Mouse (Mus musculus): ENCODE data around the gene Pttg1.

Gene Pttg1

DNA sequence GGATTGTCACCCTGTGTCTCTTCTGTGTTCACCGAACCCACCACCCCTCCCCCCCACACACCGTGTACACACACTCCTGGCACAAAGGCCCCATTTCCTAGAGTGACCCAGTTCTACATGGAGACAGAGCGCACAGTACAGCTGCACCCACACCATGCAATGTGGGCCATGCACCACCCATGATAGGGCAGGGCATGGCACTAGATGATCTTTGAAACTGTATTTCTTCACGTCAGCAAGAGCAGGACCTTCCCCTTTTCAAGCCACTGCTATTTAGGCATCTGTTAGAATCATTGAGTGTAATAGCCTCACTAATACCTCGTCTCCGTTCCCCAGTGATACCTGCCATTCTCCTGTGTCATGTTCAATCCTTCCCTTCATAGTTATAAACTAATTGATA, 51.1 kb downstream of the Pttg1 start:
- Histone ChIP-seq H3K36me3 (ENCODE audit: control insufficient read depth, insufficient read depth, low read length, poor library complexity, severe bottlenecking) (peaks cover 15% of the 10 kb centered on the region; the same call in 1 of the 2 replicates), H3K27me3 (ENCODE audit: control insufficient read depth, insufficient read depth, low read length, poor library complexity, severe bottlenecking) (no peaks in the 10 kb centered on the region)
- no peak for DNase-seq (ENCODE audit: low read depth, low spot score)

DNA sequence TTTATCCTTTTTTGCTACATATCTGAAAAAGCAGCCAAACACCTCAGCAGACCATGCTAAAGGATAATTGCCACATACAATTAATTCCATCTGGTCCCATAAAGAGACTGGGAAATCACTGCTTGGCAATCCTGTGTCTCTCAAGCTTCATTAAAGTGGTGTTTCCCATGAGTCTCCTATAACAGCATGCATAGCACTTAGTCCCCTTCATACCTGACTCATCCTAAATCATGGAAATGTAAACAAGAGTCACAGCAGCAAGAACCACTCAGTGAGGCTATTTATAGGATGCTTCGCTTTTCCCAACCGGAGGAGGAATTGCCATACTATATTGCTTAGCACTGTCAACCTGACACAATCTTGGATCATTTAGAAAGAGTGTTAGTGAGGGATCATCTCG, 52.7 kb downstream of the Pttg1 start:
- peaks cover 14% of the 10 kb centered on the region; the same call in 1 of the 2 replicates for H3K36me3 ChIP-seq (ENCODE audit: control insufficient read depth, insufficient read depth, low read length, poor library complexity, severe bottlenecking)

DNA sequence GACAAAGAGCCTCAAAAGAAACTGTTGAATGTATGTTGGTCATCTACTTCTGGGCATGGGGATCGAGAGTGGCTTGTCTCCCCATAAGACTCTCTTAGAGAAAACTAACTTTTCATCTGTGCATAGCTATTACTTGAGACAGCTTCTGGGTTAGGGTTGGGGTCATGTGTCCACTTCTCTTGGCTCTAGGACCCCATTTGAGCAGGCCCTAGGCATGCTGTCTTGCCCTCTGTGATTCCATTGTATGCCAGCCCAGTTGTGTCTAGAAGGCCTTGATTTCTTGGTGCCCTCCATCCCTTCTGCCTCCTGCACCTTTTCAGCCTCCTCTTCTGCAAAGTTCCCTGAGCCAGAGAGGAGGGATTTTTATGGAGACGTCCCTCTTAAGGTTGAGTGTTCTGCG, 54.2 kb downstream of the Pttg1 start:
- no peak for DNase-seq (ENCODE audit: low read depth, low spot score)
- Histone ChIP-seq H3K36me3 (ENCODE audit: control insufficient read depth, insufficient read depth, low read length, poor library complexity, severe bottlenecking) (peaks cover 9% of the 10 kb centered on the region; the same call in 1 of the 2 replicates), H3K27me3 (ENCODE audit: control insufficient read depth, insufficient read depth, low read length, poor library complexity, severe bottlenecking) (no peaks in the 10 kb centered on the region)

More for the DNA sequence above, 52.7 kb downstream of the Pttg1 start:
- DNase-seq (ENCODE audit: low read depth, low spot score): no peak
- no peaks in the 10 kb centered on the region for H3K27me3 ChIP-seq (ENCODE audit: control insufficient read depth, insufficient read depth, low read length, poor library complexity, severe bottlenecking)

Measured in splenic B cell, adult 2 months (primary cell).